Mouse (Mus musculus) G1E (cell line): ENCODE data around the gene Fat3. TPM values are rescaled to one million over a fixed set of nuclear protein-coding genes. Genes with fewer than 3 reads are reported as not detected.

Experiments
- ATAC-seq: 2 replicates; pipeline ENCODE4 v1.8.0; 2016; ENCODE audit warnings: mild to moderate bottlenecking; ENCODE audit not compliant: insufficient number of reproducible peaks, poor library complexity, low FRiP score, severe bottlenecking; ENCODE audit errors: extremely low read depth
- DNase-seq: peaks from one replicate; pipeline ENCODE4 v3.0.0; 2012; ENCODE audit warnings: low spot score
- H3K27me3 ChIP-seq: 2 replicates; pipeline ENCODE4 v1.6.1; 2012; ENCODE audit warnings: mild to moderate bottlenecking, low read length, inconsistent platforms; ENCODE audit not compliant: insufficient read depth
- H3K36me3 ChIP-seq: replicated peaks from 2 replicates; pipeline ENCODE3; 2012; ENCODE audit warnings: mild to moderate bottlenecking, inconsistent platforms
- H3K4me1 ChIP-seq: 2 replicates; pipeline ENCODE4 v1.6.1; 2012; ENCODE audit warnings: low read depth, low read length, inconsistent platforms, mixed read lengths; ENCODE audit not compliant: insufficient read depth
- H3K4me3 ChIP-seq: 2 replicates; pipeline ENCODE4 v1.5.1; 2012; ENCODE audit warnings: low read depth, mild to moderate bottlenecking, inconsistent platforms, low read length, moderate library complexity, mixed read lengths
- H3K9me3 ChIP-seq: replicated peaks from 2 replicates; pipeline ENCODE4 v1.6.1; 2012; ENCODE audit warnings: inconsistent platforms
- CTCF ChIP-seq: IDR thresholded peaks from 2 replicates; pipeline ENCODE4 v1.5.1; 2012; ENCODE audit warnings: low read depth, low read length, inconsistent platforms, mixed read lengths
- GATA1 ChIP-seq: IDR thresholded peaks from 2 replicates; pipeline ENCODE4 v1.6.1; 2012; ENCODE audit warnings: borderline replicate concordance, low read length, inconsistent platforms, mixed read lengths
- GATA2 ChIP-seq: IDR thresholded peaks from 2 replicates; pipeline ENCODE4 v1.6.1; 2012; ENCODE audit warnings: low read depth, low read length, inconsistent platforms, borderline replicate concordance
- POLR2AphosphoS5 ChIP-seq: IDR thresholded peaks from 2 replicates; pipeline ENCODE4 v1.6.1; 2012; ENCODE audit warnings: low read depth, low read length, inconsistent platforms; ENCODE audit not compliant: insufficient replicate concordance
- TAL1 ChIP-seq: conservative IDR thresholded peaks from 2 replicates; pipeline ENCODE4 v1.6.1; 2012; ENCODE audit warnings: low read depth, low read length, inconsistent platforms, mixed read lengths
- polyA plus RNA-seq: library from polyadenylated mRNA; stranded (reverse); fragments of >175 nt; gene quantifications from 2 replicates; pipeline ENCODE4 v1.2.3, GENCODE M21; 2012
- total RNA-seq, 2 experiments: library from RNA; stranded (forward) in 1 of 2; stranded (reverse) in 1 of 2; fragments of 200-1000 nt in 1 of 2; fragments of >200 nt in 1 of 2; fragmentation: Nextera tagmentation in 1 of 2; gene quantifications; 2 replicates each; pipeline ENCODE4 v1.2.3; 2014 to 2017

Fat3 gene
- total and polyA plus RNA-seq, 3 experiments, result 0.11 TPM; not detected in 2

GRCm38 (mm10) chr9:15948086-15948485, 553.0 kb downstream of the Fat3 start:
- Histone ChIP-seq H3K9me3 (no peaks in the 10 kb centered on the region), H3K4me1 (no peaks in the 10 kb centered on the region), H3K27me3 (no peaks in the 10 kb centered on the region), H3K4me3 (no peak overlapping the region), H3K36me3 (no peaks in the 10 kb centered on the region)
- TF ChIP-seq POLR2AphosphoS5 (no peak), GATA1 (no peak), CTCF (no peak), TAL1 (no peak), GATA2 (no peak)
- DNase-seq (no peak), ATAC-seq (no peak)

DNA sequence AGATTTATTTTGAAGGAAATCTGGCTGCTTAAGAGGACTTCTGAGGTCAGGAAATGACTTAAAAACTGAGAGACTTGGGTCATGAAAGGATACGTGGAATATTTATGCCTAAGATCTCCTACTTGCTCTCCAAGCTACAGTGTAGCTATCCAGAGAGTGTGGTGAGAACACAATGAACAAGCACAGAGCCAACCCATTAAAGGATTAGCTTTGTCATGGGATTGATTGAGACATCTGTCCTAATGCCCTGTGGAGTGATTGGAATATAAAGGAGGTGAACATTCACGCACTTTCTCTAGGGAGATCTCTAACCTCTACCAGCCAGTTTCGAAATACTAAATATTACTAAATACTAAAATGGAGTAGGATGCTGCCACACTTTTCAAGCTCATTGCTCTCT, 556.9 kb downstream of the Fat3 start:
- Histone ChIP-seq H3K4me3 (no peak overlapping the region), H3K36me3 (no peaks in the 10 kb centered on the region), H3K4me1 (no peaks in the 10 kb centered on the region), H3K9me3 (no peaks in the 10 kb centered on the region), H3K27me3 (no peaks in the 10 kb centered on the region)
- no peak for TF ChIP-seq CTCF
- no peak for ATAC-seq
- DNase-seq, result no peak

DNA sequence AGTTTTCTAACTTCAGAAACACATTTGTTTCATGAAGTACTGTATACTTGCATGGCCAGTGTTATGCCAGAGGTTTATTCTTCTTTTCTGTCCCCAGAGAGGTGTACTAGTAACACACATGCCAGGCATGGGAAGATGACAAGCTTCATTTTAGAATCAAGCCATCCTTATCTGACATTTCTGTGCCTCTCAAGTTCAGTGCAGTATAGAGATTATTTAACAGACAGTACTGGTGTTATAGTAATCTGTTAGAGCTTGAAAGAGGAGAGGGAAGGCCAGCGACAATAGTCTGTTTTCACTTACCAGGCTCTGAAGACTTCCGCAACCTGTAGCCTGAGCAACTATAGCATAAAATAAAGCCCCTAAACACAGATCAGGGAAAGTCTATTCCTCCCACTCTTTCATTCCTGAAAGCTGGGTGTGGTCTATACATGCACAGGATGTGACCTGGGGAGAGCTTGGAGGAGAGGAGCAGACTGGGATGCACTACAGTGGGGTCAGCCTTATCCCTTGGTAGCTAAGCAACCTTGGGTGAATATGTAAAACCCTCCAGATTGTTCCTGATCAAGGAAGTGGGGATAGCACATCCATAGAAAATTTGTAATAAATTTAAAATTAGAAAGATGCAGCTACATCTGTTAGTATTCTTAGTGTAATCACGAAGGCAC, 557.5 kb downstream of the Fat3 start:
- Histone ChIP-seq H3K4me1 (no peaks in the 10 kb centered on the region), H3K9me3 (no peaks in the 10 kb centered on the region), H3K36me3 (no peaks in the 10 kb centered on the region), H3K27me3 (no peaks in the 10 kb centered on the region), H3K4me3 (no peak overlapping the region)
- TF ChIP-seq POLR2AphosphoS5, result no peak
- no peak for TF ChIP-seq TAL1
- no peak for TF ChIP-seq CTCF
- no peak for TF ChIP-seq GATA1
- no peak for TF ChIP-seq GATA2
- ATAC-seq (no peak), DNase-seq (no peak)

GRCm38 (mm10) chr9:15941818-15942217, 559.3 kb downstream of the Fat3 start:
- no peak for ATAC-seq

GRCm38 (mm10) chr9:15940933-15941673, 560.0 kb downstream of the Fat3 start:
- ATAC-seq, result no peak
- H3K9me3 ChIP-seq, result no peaks in the 10 kb centered on the region
- peaks cover 4% of the 10 kb centered on the region; the same call in 1 of the 2 replicates for H3K27me3 ChIP-seq
- no peak for DNase-seq
- no peaks in the 10 kb centered on the region for H3K4me1 ChIP-seq
- H3K4me3 ChIP-seq, result no peak overlapping the region
- H3K36me3 ChIP-seq, result no peaks in the 10 kb centered on the region
- no peak for TF ChIP-seq GATA2
- no peak for TF ChIP-seq CTCF
- no peak for TF ChIP-seq TAL1
- TF ChIP-seq POLR2AphosphoS5, result no peak
- no peak for TF ChIP-seq GATA1

More at GRCm38 (mm10) chr9:15941818-15942217, 559.3 kb downstream of the Fat3 start:
- no peaks in the 10 kb centered on the region for H3K4me1 ChIP-seq
- no peak for TF ChIP-seq POLR2AphosphoS5
- no peak for TF ChIP-seq TAL1
- TF ChIP-seq CTCF, result no peak
- no peak for TF ChIP-seq GATA2
- TF ChIP-seq GATA1, result no peak
- no peak for DNase-seq
- H3K4me3 ChIP-seq, result no peak overlapping the region
- H3K27me3 ChIP-seq, result peaks cover 4% of the 10 kb centered on the region; the same call in 1 of the 2 replicates
- H3K9me3 ChIP-seq, result no peaks in the 10 kb centered on the region
- H3K36me3 ChIP-seq, result no peaks in the 10 kb centered on the region

DNA sequence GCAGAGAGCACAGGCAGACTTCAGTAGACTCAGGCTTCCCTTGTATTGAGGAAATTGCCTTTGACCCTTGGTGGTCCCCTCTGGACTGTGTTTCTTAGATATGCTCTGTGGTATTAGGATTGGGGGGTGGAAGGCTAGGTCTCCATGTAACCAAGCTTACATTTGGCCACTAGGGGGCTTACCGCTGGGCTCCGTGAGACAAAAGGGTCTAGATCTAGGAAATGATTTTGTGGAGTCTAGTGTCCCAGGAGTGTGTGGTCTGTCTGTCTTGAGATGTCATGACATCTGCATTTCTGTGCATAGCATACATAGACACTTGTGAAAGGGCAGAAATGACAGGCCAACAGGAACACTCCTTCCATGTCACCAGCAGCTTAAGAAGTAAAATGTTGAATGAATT, 561.5 kb downstream of the Fat3 start:
- H3K4me1 ChIP-seq, result no peaks in the 10 kb centered on the region

More for the DNA sequence above, 561.5 kb downstream of the Fat3 start:
- no peak for TF ChIP-seq GATA2
- TF ChIP-seq GATA1, result no peak
- no peak for TF ChIP-seq TAL1
- TF ChIP-seq POLR2AphosphoS5, result no peak
- peak; percentile 34; the same call in 1 of the 2 replicates for TF ChIP-seq CTCF
- H3K36me3 ChIP-seq, result no peaks in the 10 kb centered on the region
- H3K27me3 ChIP-seq, result peaks cover 4% of the 10 kb centered on the region; the same call in 1 of the 2 replicates
- no peaks in the 10 kb centered on the region for H3K9me3 ChIP-seq
- ATAC-seq, result no peak
- H3K4me3 ChIP-seq, result no peak overlapping the region
- DNase-seq, result no peak
